Mouse (Mus musculus) ovary, postnatal 10 days (tissue): Measurements from ENCODE around the gene Pax8.

Experiments
- DNase-seq: peaks from one replicate; pipeline ENCODE4 v3.0.0; 2022; ENCODE audit warnings: low spot score

Pax8 gene

GRCm38 (mm10) chr2:24460808-24461127 is 14.6 kb downstream of the Pax8 start:
- no peak for DNase-seq

- no peak for DNase-seq
Measured at GRCm38 (mm10) chr2:24460112-24460807, 15.1 kb downstream of the Pax8 start.

- DNase-seq: no peak
Measured at GRCm38 (mm10) chr2:24456841-24457240, 18.6 kb downstream of the Pax8 start.

GRCm38 (mm10) chr2:24455057-24455855 is 20.1 kb downstream of the Pax8 start:
- no peak for DNase-seq

GRCm38 (mm10) chr2:24454429-24455011 is 20.9 kb downstream of the Pax8 start:
- no peak for DNase-seq

GRCm38 (mm10) chr2:24453206-24453605 is 22.2 kb downstream of the Pax8 start:
- DNase-seq: no peak

GRCm38 (mm10) chr2:24449111-24449510 is 26.3 kb downstream of the Pax8 start:
- DNase-seq: no peak

- DNase-seq: no peak
Measured at GRCm38 (mm10) chr2:24443256-24443790, 32.1 kb downstream of the Pax8 start.

- no peak for DNase-seq
Measured at GRCm38 (mm10) chr2:24442303-24442925, 33.0 kb downstream of the Pax8 start.

- DNase-seq: no peak
Measured at GRCm38 (mm10) chr2:24441899-24442298, 33.5 kb downstream of the Pax8 start.

- no peak for DNase-seq
Measured at GRCm38 (mm10) chr2:24440056-24440455, 35.3 kb downstream of the Pax8 start.

- no peak for DNase-seq
Measured at GRCm38 (mm10) chr2:24435699-24436098, 39.7 kb downstream of the Pax8 start.

GRCm38 (mm10) chr2:24434670-24435069 is 40.7 kb downstream of the Pax8 start:
- DNase-seq: no peak

GRCm38 (mm10) chr2:24429806-24430205 is 45.6 kb downstream of the Pax8 start:
- no peak for DNase-seq

GRCm38 (mm10) chr2:24427866-24428675 is 47.3 kb downstream of the Pax8 start:
- no peak for DNase-seq

- DNase-seq: no peak
Measured at GRCm38 (mm10) chr2:24425630-24426029, 49.8 kb downstream of the Pax8 start.

GRCm38 (mm10) chr2:24422815-24423214 is 52.6 kb downstream of the Pax8 start:
- no peak for DNase-seq

GRCm38 (mm10) chr2:24421211-24421863 is 54.1 kb downstream of the Pax8 start:
- no peak for DNase-seq

- no peak for DNase-seq
Measured at GRCm38 (mm10) chr2:24417564-24417963, 57.8 kb downstream of the Pax8 start.

GRCm38 (mm10) chr2:24417106-24417505 is 58.3 kb downstream of the Pax8 start:
- no peak for DNase-seq

- DNase-seq: peak; percentile 36
Measured at GRCm38 (mm10) chr2:24416668-24417067, 58.7 kb downstream of the Pax8 start.
